Mouse (Mus musculus): ENCODE data around the gene Edaradd.

- TF ChIP-seq EP300 (IDR thresholded peaks at IDR 0.05; ENCODE audit: low read depth): no peak
- TF ChIP-seq CTCF (IDR thresholded peaks at IDR 0.05; ENCODE audit: low read depth): no peak
Measured at GRCm38 (mm10) chr13:12569741-12570140, 49.5 kb upstream of the Edaradd start.

All from heart, postnatal 0 days (tissue).